27 mouse cellular contexts compared by ENCODE assay signal in genomic region chr5:135331161-135331560, GRCm38 (mm10). TPM values are rescaled to one million over a fixed set of nuclear protein-coding genes. Genes with fewer than 3 reads are reported as not detected.
DNase-seq lines count a peak whose midpoint lies in the region; ATAC-seq and TF ChIP-seq lines count a peak whose summit lies in the region.
"Had no signal": no experiment of that assay in that cellular context is flagged by ENCODE, and none has a peak within 500 bp of the region (broad histone marks: within the 10 kb centered on the region; RNA-seq: fewer than 3 reads in every experiment).

No protein-coding gene starts in this region.

- DNase-seq in heart, adult 11 months, result peak; percentile 61
- DNase-seq in heart, adult 2 months, result no peak
- DNase-seq in liver, embryonic 11.5 days (ENCODE audit: low spot score), result peak; percentile 7
- DNase-seq in liver, result no peak
- DNase-seq in testis, postnatal 10 days (ENCODE audit: low spot score), result peak; percentile 33
- DNase-seq in testis, postnatal 14 days (ENCODE audit: low spot score), result no peak
- no peak for DNase-seq in embryo, embryonic 10 days (ENCODE audit: low spot score)
- DNase-seq: cerebellum, adult 2 months; cerebellum, postnatal 10 days; embryo, embryonic 11 days; gastrocnemius, postnatal 10 days; heart, postnatal 4 days had no signal

- H3K4me1 ChIP-seq in heart, adult 2 months (ENCODE audit: control insufficient read depth, insufficient read depth, low read length), result no peaks in the 10 kb centered on the region
- no peaks in the 10 kb centered on the region for H3K4me1 ChIP-seq in liver, embryonic 11.5 days (replicated peaks; ENCODE audit: control insufficient read depth, insufficient read depth, low read length)
- H3K4me1 ChIP-seq: embryonic facial prominence, embryonic 15.5 days; forebrain, embryonic 15.5 days had no signal

- H3K27ac ChIP-seq in heart, adult 2 months, result no peak overlapping the region
- H3K27ac ChIP-seq in liver, embryonic 11.5 days (ENCODE audit: low read depth, low read length), result no peak overlapping the region
- H3K27ac ChIP-seq: embryonic facial prominence, embryonic 15.5 days; forebrain, embryonic 15.5 days; heart, embryonic 13.5 days; hindbrain, embryonic 14.5 days had no signal

- no peaks in the 10 kb centered on the region for H3K27me3 ChIP-seq in heart, adult 2 months (ENCODE audit: control insufficient read depth, insufficient read depth, low read length)
- H3K27me3 ChIP-seq in liver, embryonic 11.5 days (replicated peaks; ENCODE audit: control insufficient read depth, insufficient read depth, low read length), result no peaks in the 10 kb centered on the region
- H3K27me3 ChIP-seq: embryonic facial prominence, embryonic 15.5 days; forebrain, embryonic 15.5 days; heart, embryonic 13.5 days had no signal

- no peak overlapping the region for H3K9ac ChIP-seq in heart, adult 2 months (ENCODE audit: low read depth, low read length)
- H3K9ac ChIP-seq in liver, embryonic 11.5 days (ENCODE audit: low read depth, low read length), result no peak overlapping the region
- H3K9ac ChIP-seq: embryonic facial prominence, embryonic 15.5 days; forebrain, embryonic 15.5 days; heart, embryonic 13.5 days; hindbrain, embryonic 14.5 days had no signal

- no peak overlapping the region for H3K4me2 ChIP-seq in liver, embryonic 11.5 days
- H3K4me2 ChIP-seq: embryonic facial prominence, embryonic 15.5 days; forebrain, embryonic 15.5 days; heart, embryonic 13.5 days; hindbrain, embryonic 14.5 days had no signal

- intact Hi-C loops in heart, adult 2 months (cut with DNase I), result no loop called here

- no peak for TF ChIP-seq EP300 in heart, adult 2 months (IDR thresholded peaks at IDR 0.05; ENCODE audit: insufficient read depth, low read depth, low read length)

- WGBS in heart, adult 2 months, result 75% methylated on average over 6 of the region's 6 CpGs
- WGBS in liver, embryonic 11.5 days, result 79% methylated on average over 6 of the region's 6 CpGs

- ATAC-seq in liver, embryonic 11.5 days (replicated peaks; ENCODE audit: low FRiP score), result no peak
- ATAC-seq: activated CD4-positive, CD25-positive, alpha-beta regulatory T cell, adult 4 months; forebrain, embryonic 15.5 days; Patski had no signal

- H3K36me3 ChIP-seq in heart, adult 2 months (ENCODE audit: control insufficient read depth, insufficient read depth, low read length), result no peaks in the 10 kb centered on the region
- no peaks in the 10 kb centered on the region for H3K36me3 ChIP-seq in liver, embryonic 11.5 days (ENCODE audit: control insufficient read depth, insufficient read depth, low read length)
- H3K36me3 ChIP-seq: embryonic facial prominence, embryonic 15.5 days; forebrain, embryonic 15.5 days; heart, embryonic 13.5 days had no signal

- TF ChIP-seq POLR2A in heart, adult 2 months (IDR thresholded peaks at IDR 0.05; ENCODE audit: insufficient read depth, low read depth, low read length), result no peak

- no peaks in the 10 kb centered on the region for H3K79me2 ChIP-seq in heart, adult 2 months (replicated peaks; ENCODE audit: control insufficient read depth, insufficient read depth, low read length)

- no peaks in the 10 kb centered on the region for H3K9me3 ChIP-seq in liver, embryonic 11.5 days (ENCODE audit: control insufficient read depth, low read length)
- H3K9me3 ChIP-seq: embryonic facial prominence, embryonic 15.5 days; forebrain, embryonic 15.5 days; heart, embryonic 13.5 days had no signal

- no peak for TF ChIP-seq CTCF in heart, adult 2 months (IDR thresholded peaks at IDR 0.05)

- H3K4me3 ChIP-seq in heart, adult 2 months, result no peak overlapping the region
- H3K4me3 ChIP-seq in liver, embryonic 11.5 days (ENCODE audit: low read depth, low read length), result no peak overlapping the region
- H3K4me3 ChIP-seq: embryonic facial prominence, embryonic 15.5 days; erythroblast, embryonic 14.5 days; forebrain, embryonic 15.5 days; heart, embryonic 13.5 days had no signal

RNA-seq across cellular contexts. Expression of gene Fkbp6, which starts 18.7 kb away (rescaled TPM):
- under 1 TPM; 0.31 to 0.41 TPM for total RNA-seq in heart, adult 2 months (2021)
- 0.26 TPM in 1 of 2 replicates, not detected in the other for polyA plus RNA-seq in heart, adult 2 months (2012; rRNA removed)
- 0.40 TPM in 1 of 2 replicates, not detected in the other for polyA plus RNA-seq in liver, embryonic 11.5 days (2014; fragmentation: Nextera tagmentation; extraction: Ambion mirVana)
- total RNA-seq: adrenal gland, postnatal 36 days; CH12.LX; gastrocnemius, postnatal 10 days had no signal
- polyA plus RNA-seq: activated CD4-positive, CD25-positive, alpha-beta regulatory T cell, adult 4 months; cerebellum, adult 2 months; embryonic facial prominence, embryonic 11.5 days; embryonic facial prominence, embryonic 15.5 days; erythroblast, embryonic 14.5 days; heart, postnatal 0 days; Patski had no signal

RNA-seq across cellular contexts. Expression of gene Trim50, which starts 21.9 kb away (rescaled TPM):
- under 1 TPM; 0.11 to 0.18 TPM for total RNA-seq in heart, adult 2 months (2021)
- polyA plus RNA-seq in heart, adult 2 months (2012; rRNA removed), result not detected in 2 replicates
- polyA plus RNA-seq in liver, embryonic 11.5 days (2014; fragmentation: Nextera tagmentation; extraction: Ambion mirVana), result not detected in 2 replicates
- total RNA-seq: adrenal gland, adult 18-20 months; adrenal gland, postnatal 36 days; CH12.LX; gastrocnemius, postnatal 10 days; gastrocnemius, postnatal 4 days; heart, postnatal 4 days had no signal
- polyA plus RNA-seq: embryonic facial prominence, embryonic 11.5 days; embryonic facial prominence, embryonic 15.5 days; erythroblast, embryonic 14.5 days; forebrain, embryonic 11.5 days; forebrain, embryonic 15.5 days; frontal cortex, adult 2 months; heart, embryonic 13.5 days; heart, postnatal 0 days; hindbrain, embryonic 14.5 days; Patski had no signal

RNA-seq across cellular contexts. Expression of gene Nsun5, which starts 38.6 kb away (rescaled TPM):
- total RNA-seq in heart, adult 2 months (2021), result 10 to 100 TPM; 14.1 to 18.3 TPM
- 21.6 and 25.4 TPM in 2 replicates for polyA plus RNA-seq in heart, adult 2 months (2012; rRNA removed)
- polyA plus RNA-seq in liver, embryonic 11.5 days (2014; fragmentation: Nextera tagmentation; extraction: Ambion mirVana), result 32.7 and 42.2 TPM in 2 replicates

Comparison
In these comparisons a context has a peak if more than half of its experiments do, and no peak if none do; other contexts are left out.
1. DNase-seq: peak in heart, adult 11 months (single experiment), liver, embryonic 11.5 days (single experiment) and testis, postnatal 10 days (single experiment); none in heart, adult 2 months (0 of 2), liver (single experiment), testis, postnatal 14 days (single experiment) and embryo, embryonic 10 days (single experiment).